Mouse (Mus musculus) forebrain, postnatal 0 days (tissue): ENCODE data around the gene Tk1. TPM values are rescaled to one million over a fixed set of nuclear protein-coding genes. Genes with fewer than 3 reads are reported as not detected.

Experiments used
- ATAC-seq: fragments of 200-750 bp; cut with Nextera tagmentation; 2 replicates; pipeline ENCODE4 v1.8.0; 2017; ENCODE audit warnings: mild to moderate bottlenecking, moderate library complexity
- DNase-seq: peaks from one replicate; pipeline ENCODE4 v3.0.0-alpha.2; 2015
- H3K27ac ChIP-seq: fragments of 300-500 bp; sonication (generic); 2 replicates; pipeline ENCODE4 v1.5.1; 2014; ENCODE audit warnings: low read depth, mild to moderate bottlenecking, antibody characterized with exemption, low read length, moderate library complexity, mixed read lengths
- H3K27me3 ChIP-seq: fragments of 300-500 bp; sonication (generic); 2 replicates; pipeline ENCODE4 v1.6.1; 2014; ENCODE audit warnings: mild to moderate bottlenecking, low read length, mixed read lengths; ENCODE audit not compliant: insufficient read depth
- H3K36me3 ChIP-seq: fragments of 300-500 bp; sonication (generic); 2 replicates; pipeline ENCODE4 v1.6.1; 2014; ENCODE audit warnings: mild to moderate bottlenecking, moderate library complexity; ENCODE audit not compliant: insufficient read depth
- H3K4me1 ChIP-seq: fragments of 300-500 bp; sonication (generic); 2 replicates; pipeline ENCODE4 v1.6.1; 2014; ENCODE audit warnings: antibody characterized with exemption; ENCODE audit not compliant: insufficient read depth
- H3K4me2 ChIP-seq: fragments of 300-500 bp; sonication (generic); 2 replicates; pipeline ENCODE4 v1.6.1; 2014; ENCODE audit warnings: low read depth, mild to moderate bottlenecking, moderate library complexity
- H3K4me3 ChIP-seq: fragments of 300-500 bp; sonication (generic); 2 replicates; pipeline ENCODE4 v1.5.1; 2014; ENCODE audit warnings: low read depth, low read length, mixed read lengths
- H3K9ac ChIP-seq: fragments of 300-500 bp; sonication (generic); 2 replicates; pipeline ENCODE4 v1.6.1; 2014; ENCODE audit warnings: mild to moderate bottlenecking
- H3K9me3 ChIP-seq: fragments of 300-500 bp; sonication (generic); 2 replicates; pipeline ENCODE4 v1.6.1; 2016; ENCODE audit warnings: low read length
- CTCF ChIP-seq: sonication (generic); IDR thresholded peaks from 2 replicates; pipeline ENCODE4 v1.5.1; 2016; ENCODE audit warnings: antibody characterized with exemption, control low read depth, low read depth
- WGBS: fragments of 180-500 bp; shearing (Covaris S2); extraction: QIAGEN DNeasy Blood & Tissue Kit; methylation state at CpG from one replicate; pipeline ENCODE4 v1.1.7; 2014; 5-methylcytosine and 5-hydroxymethylcytosine counted together
- polyA plus RNA-seq: library from polyadenylated mRNA; unstranded; fragments of >200 nt; fragmentation: Nextera tagmentation; extraction: Ambion mirVana; gene quantifications from 2 replicates; pipeline ENCODE4 v1.2.1, GENCODE M21; 2015
- total RNA-seq: library from RNA; depleted of rRNA; stranded (reverse); fragments of >200 nt; gene quantifications from 2 replicates; pipeline ENCODE4 v1.2.3, GENCODE M21; 2014

Gene Tk1
- total and polyA plus RNA-seq, 2 experiments from 2014 or later: 12.2 to 29.8 TPM

DNA sequence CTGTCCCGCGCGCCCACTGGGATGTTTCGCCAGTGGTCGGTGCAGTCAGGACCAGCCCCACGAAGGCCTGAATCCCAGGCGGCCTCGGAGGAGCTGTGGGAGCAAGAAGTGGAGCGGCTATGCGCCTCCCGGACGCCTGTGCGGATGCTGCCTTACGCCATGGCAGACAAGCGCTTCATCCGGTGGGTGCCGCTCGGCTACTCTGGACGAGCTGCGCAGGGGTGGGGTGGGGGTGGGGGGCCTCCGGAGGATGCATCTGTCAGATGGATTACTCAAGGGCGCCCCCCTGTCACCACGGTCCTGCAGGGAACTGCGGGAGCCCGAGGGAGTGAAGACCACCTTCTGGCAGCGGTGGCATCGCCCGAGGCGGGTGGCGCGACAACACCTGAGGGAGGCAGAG, 42.8 kb downstream of the Tk1 start:
- Histone ChIP-seq H3K27me3 (peaks cover 17% of the 10 kb centered on the region; the same call in 1 of the 2 replicates), H3K27ac (no peak overlapping the region), H3K4me1 (peaks cover 7% of the 10 kb centered on the region; the same call in 1 of the 2 replicates), H3K36me3 (no peaks in the 10 kb centered on the region), H3K4me2 (peak overlapping the region; percentile 57), H3K4me3 (peak overlapping the region; percentile 27), H3K9me3 (no peaks in the 10 kb centered on the region), H3K9ac (peak overlapping the region; percentile 29; the same call in 1 of the 2 replicates)
- peak; percentile 71 for ATAC-seq
- peak; percentile 81 for DNase-seq
- TF ChIP-seq CTCF: peak; percentile 68
- 3% methylated on average over 31 of the region's 31 CpGs for WGBS

- peak overlapping the region; percentile 29; the same call in 1 of the 2 replicates for H3K9ac ChIP-seq
- WGBS: 45% methylated on average over 9 of the region's 9 CpGs
Measured at GRCm38 (mm10) chr11:117782705-117783034, 43.2 kb downstream of the Tk1 start.

DNA sequence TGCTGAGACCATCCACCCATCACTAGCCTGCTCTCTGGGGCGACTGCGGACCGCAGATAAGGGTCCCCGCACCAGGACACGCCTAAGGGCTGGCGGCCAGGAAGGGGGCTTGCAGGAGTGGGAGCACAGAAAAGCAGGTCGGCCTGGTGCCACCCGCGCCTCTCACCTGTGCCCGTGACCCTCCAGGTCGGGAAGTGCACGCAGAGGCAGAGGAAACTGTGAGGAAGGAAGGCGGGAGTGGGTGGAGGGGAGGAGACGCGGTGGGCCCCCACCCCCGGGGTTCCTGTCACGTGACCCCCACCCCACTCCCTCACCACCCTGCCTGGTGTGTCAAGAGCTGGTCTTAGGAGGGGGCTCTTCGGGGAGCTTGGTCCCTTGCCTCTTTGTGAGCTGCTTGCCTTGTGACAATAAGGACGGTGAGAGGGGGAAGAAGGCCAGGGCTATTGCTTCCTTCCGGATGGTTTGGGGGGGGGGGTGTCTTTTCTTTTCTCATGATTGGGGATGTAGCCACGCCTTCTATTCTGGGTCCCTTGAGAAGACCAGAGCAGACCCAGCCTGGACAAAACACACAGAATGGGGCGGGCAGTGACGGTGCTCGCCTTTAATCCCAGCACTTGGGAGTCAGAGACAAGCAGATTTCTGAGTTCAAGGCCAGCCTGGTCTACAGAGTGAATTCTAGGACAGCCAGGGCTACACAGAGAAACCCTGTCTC, 43.7 kb downstream of the Tk1 start, which contains the start of the genes Tmc8 and Tmc6:
Gene Tmc8 (plus strand): TSS at position 84 of the 712 bp plus-strand sequence.
Gene Tmc6 (minus strand): TSS at position 206 of the 712 bp plus-strand sequence.
- Histone ChIP-seq H3K9me3 (no peaks in the 10 kb centered on the region), H3K4me1 (peaks cover 7% of the 10 kb centered on the region; the same call in 1 of the 2 replicates), H3K4me2 (peak within 1 kb of the TSS; percentile 57), H3K36me3 (no peaks in the 10 kb centered on the region), H3K27ac (no peak within 1 kb of the TSS), H3K9ac (peak within 1 kb of the TSS; percentile 29; the same call in 1 of the 2 replicates), H3K4me3 (peak within 1 kb of the TSS; percentile 27), H3K27me3 (peaks cover 17% of the 10 kb centered on the region; the same call in 1 of the 2 replicates)
- WGBS: 51% methylated on average over 24 of the region's 24 CpGs
- TF ChIP-seq CTCF: no peak
- no peak for ATAC-seq
- no peak for DNase-seq

More at GRCm38 (mm10) chr11:117782705-117783034, 43.2 kb downstream of the Tk1 start:
- Histone ChIP-seq H3K9me3 (no peaks in the 10 kb centered on the region), H3K4me2 (peak overlapping the region; percentile 57), H3K36me3 (no peaks in the 10 kb centered on the region), H3K4me1 (peaks cover 7% of the 10 kb centered on the region; the same call in 1 of the 2 replicates), H3K27me3 (peaks cover 17% of the 10 kb centered on the region; the same call in 1 of the 2 replicates), H3K4me3 (peak overlapping the region; percentile 27), H3K27ac (no peak overlapping the region)
- DNase-seq (no peak), ATAC-seq (no peak)
- TF ChIP-seq CTCF: no peak

- Histone ChIP-seq H3K27ac (no peak overlapping the region), H3K36me3 (no peaks in the 10 kb centered on the region), H3K4me1 (peaks cover 7% of the 10 kb centered on the region; the same call in 1 of the 2 replicates), H3K9me3 (no peaks in the 10 kb centered on the region), H3K4me3 (no peak overlapping the region), H3K4me2 (no peak overlapping the region; the same call in 1 of the 2 replicates), H3K9ac (no peak overlapping the region), H3K27me3 (peaks cover 17% of the 10 kb centered on the region; the same call in 1 of the 2 replicates)
- 26% methylated on average over 18 of the region's 18 CpGs for WGBS
- TF ChIP-seq CTCF: no peak
- no peak for ATAC-seq
- no peak for DNase-seq
Measured at GRCm38 (mm10) chr11:117781199-117781821, 44.6 kb downstream of the Tk1 start.

DNA sequence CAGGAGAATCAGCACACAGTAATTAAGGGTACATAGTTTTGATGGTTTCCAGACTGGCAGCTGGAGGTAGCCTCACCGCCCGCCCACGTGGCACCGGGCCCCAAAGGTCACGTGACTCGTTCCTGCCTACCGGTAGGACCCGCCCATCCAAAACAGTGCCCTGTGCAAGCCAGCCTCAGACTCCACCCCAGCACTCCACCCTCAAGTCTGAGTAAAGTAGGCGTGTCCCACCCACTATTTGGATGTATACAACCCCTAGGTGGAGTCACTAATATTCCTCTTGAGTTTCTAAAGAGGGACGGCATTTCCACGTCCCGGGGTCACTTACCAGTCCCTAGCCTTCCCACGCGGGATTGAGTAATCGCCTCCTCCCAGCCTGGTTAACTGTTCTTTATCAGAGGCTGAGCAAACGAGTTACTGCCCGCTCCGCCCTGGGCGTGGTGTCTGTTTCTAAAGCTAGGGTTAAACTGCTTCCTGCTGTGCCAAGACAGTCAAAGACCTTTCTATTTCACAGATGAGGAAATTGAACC, 45.2 kb downstream of the Tk1 start:
- Histone ChIP-seq H3K27ac (peak overlapping the region; percentile 59; the same call in 1 of the 2 replicates), H3K27me3 (peaks cover 17% of the 10 kb centered on the region; the same call in 1 of the 2 replicates), H3K4me1 (peaks cover 7% of the 10 kb centered on the region; the same call in 1 of the 2 replicates), H3K9me3 (no peaks in the 10 kb centered on the region), H3K9ac (no peak overlapping the region), H3K36me3 (no peaks in the 10 kb centered on the region), H3K4me3 (peak overlapping the region; percentile 17), H3K4me2 (peak overlapping the region; percentile 41)
- ATAC-seq: no peak
- DNase-seq: no peak
- no peak for TF ChIP-seq CTCF
- 4% methylated on average over 19 of the region's 19 CpGs for WGBS

DNA sequence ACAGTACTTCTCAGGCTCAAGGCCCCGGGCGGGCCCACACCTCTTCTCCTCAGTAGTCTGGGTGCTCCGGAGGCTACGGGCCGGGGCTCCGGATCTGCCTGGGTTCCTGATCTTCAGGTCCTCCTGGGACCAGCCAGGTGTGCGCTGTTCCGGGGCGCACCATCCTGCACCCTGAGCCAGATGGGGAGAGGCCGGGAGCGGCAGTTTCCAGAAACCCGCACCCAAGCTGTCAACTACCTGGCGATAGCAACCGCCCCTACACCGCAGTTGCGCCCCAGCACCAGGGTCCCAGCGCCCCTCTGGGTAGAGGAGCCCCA, 45.7 kb downstream of the Tk1 start:
- no peak for DNase-seq
- no peaks in the 10 kb centered on the region for H3K36me3 ChIP-seq
- peak overlapping the region; percentile 17 for H3K4me3 ChIP-seq
- H3K4me2 ChIP-seq: peak overlapping the region; percentile 41
- peaks cover 17% of the 10 kb centered on the region; the same call in 1 of the 2 replicates for H3K27me3 ChIP-seq
- no peaks in the 10 kb centered on the region for H3K9me3 ChIP-seq
- peaks cover 7% of the 10 kb centered on the region; the same call in 1 of the 2 replicates for H3K4me1 ChIP-seq
- WGBS: 3% methylated on average over 16 of the region's 17 CpGs
- H3K9ac ChIP-seq: 0 out of 2 replicates have a peak overlapping the region, but pooled peaks have one; percentile 10
- H3K27ac ChIP-seq: peak overlapping the region; percentile 59
- ATAC-seq: no peak
- TF ChIP-seq CTCF: no peak
